Mouse (Mus musculus): ENCODE data around the gene Zfp385c. TPM values are rescaled to one million over a fixed set of nuclear protein-coding genes. Genes with fewer than 3 reads are reported as not detected.

The Zfp385c gene
- polyA plus RNA-seq, 1 experiment: not detected

GRCm38 (mm10) chr11:100721776-100722492, 29.7 kb upstream of the Zfp385c start:
- TF ChIP-seq GATA1 (IDR thresholded peaks at IDR 0.05; ENCODE audit: low read length): peak; percentile 46

DNA sequence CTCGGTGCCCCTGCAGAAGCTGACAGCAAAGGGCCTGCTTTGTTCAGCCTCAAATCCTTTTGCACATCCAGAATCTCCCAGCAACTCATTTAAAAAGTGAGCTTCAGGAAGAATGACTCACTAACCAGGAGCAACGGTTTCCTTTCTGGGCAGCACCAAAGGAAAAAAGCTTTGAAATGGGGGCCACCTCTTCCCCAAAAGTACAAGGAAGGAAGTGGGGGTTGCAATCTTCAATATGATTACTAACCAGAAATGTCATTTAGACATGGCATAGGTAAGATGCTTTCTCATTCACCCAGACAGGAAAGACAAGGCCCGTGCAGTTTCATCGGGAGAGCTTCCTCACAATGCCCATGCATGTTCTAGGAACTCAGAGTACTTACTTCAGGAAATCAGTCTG, 29.0 kb upstream of the Zfp385c start:
- TF ChIP-seq GATA1 (IDR thresholded peaks at IDR 0.05; ENCODE audit: low read length): no peak

DNA sequence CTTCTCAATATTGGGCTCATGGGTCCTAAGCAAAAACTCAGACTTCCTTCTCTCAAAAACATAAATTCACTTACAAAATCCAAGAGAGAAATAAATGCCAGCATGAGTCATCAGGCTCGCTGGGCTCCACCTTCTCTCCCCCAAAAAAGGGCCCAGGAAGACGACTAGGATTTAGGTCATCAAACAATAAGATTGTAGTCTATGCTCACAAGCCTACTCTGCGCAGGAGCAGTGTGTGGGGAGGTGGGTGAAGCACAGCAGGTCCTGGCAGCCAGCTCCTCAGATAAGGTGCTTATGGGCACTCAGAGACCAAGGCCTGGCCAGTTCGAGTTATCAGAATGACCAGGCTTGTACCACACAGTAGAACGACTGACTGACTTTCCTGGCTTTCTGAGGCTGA, 28.1 kb upstream of the Zfp385c start:
- no peak for TF ChIP-seq GATA1 (IDR thresholded peaks at IDR 0.05; ENCODE audit: low read length)

DNA sequence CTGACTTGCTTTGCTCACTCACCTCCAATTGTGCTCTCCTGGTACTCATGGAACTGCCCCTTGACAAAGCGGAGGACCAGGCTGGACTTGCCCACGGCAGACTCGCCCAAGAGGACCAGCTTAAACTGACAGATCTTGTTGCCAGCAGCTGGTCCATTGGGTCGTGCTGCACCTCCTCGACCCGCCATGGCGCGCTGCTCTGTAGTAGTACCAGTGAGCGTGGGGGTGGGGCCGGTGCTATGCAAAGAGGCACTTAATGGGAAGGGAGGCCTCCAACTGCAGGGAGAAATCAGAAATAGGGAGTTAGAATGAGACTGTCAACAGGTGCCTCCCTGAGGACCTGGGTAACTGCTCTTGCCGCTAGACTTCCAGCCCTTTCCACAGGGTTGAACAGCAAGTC, 27.6 kb upstream of the Zfp385c start:
- TF ChIP-seq GATA1 (IDR thresholded peaks at IDR 0.05; ENCODE audit: low read length): no peak

DNA sequence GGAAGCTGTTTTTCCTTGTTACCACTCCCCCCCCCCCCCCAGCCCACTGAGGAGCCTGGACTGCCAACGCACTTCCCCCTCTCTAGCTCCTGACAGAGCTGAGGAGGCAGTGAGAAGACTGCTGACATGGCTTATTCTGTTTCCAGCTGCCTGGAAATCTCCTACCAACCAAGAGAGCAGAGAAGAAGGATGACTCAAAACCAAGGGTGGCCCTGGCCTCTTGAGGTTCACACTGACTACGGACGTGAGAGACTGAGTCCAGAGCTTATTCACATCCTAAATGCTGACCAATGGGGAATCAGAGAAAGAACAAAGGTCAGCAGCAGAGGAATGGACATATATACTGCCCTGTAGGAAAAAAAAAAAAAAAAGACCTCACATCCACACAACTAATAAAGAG, 27.1 kb upstream of the Zfp385c start:
- no peak for TF ChIP-seq GATA1 (IDR thresholded peaks at IDR 0.05; ENCODE audit: low read length)

GRCm38 (mm10) chr11:100718866-100719265, 26.6 kb upstream of the Zfp385c start:
- TF ChIP-seq GATA1 (IDR thresholded peaks at IDR 0.05; ENCODE audit: low read length): no peak

DNA sequence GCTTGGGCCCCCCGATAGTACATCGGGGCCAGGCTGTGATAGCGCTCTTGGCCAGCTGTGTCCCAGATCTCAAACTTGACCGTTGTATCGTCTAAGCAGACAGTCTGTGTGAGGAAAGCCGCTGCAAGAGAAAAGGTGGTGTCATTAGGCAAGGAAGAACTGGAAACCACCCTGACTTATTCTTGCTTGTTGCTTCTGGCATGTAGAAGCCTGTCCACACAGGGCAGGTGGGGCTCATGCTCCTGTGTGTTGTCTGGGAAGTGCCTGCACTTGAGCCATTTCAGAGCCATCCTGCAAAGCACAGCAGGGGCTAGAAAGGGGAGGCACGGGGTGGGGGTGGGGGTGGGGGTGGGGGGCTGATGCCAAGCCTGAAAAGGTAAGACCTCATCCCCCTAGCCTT, 26.2 kb upstream of the Zfp385c start:
- no peak for TF ChIP-seq GATA1 (IDR thresholded peaks at IDR 0.05; ENCODE audit: low read length)

DNA sequence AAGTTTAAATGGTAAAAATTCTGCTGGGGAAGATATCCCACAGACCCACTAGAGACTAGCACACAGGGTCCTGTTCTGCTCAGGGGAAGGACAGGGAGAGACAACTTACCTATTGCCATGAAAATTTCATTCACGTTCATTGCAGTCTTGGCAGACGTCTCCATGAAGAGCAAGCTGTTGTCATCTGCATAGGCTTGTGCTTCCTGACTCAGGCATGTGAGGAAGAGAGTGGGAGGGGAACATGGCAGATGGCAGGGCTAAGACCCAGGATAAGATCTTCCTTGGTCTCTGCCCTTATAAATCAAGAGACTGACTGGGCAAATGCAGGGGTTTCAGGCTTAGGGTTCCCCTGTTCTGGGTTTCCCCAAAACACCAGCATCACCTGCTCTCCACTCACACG, 24.4 kb upstream of the Zfp385c start:
- no peak for TF ChIP-seq GATA1 (IDR thresholded peaks at IDR 0.05; ENCODE audit: low read length)

GRCm38 (mm10) chr11:100714948-100715347, 22.7 kb upstream of the Zfp385c start:
- no peak for TF ChIP-seq GATA1 (IDR thresholded peaks at IDR 0.05; ENCODE audit: low read length)

DNA sequence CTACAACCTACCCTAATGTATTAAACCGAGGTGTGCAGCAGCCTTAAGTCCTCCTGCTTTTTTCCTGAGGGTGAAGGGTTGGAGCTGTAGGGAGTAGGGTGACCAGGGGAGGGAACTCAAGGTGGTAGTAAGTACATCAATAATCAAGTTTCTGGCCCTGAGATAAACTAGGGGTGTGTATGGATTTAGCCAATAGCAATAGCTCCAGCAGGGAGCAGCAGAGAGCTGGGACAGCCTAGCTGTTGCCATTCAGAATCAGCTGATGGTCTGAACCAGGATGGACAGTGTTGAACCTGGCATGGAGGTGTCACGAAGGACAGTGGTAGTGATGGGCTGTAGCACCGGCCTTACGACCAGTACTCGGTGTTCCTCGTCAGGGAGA, 22.3 kb upstream of the Zfp385c start:
- TF ChIP-seq GATA1 (IDR thresholded peaks at IDR 0.05; ENCODE audit: low read length): no peak

DNA sequence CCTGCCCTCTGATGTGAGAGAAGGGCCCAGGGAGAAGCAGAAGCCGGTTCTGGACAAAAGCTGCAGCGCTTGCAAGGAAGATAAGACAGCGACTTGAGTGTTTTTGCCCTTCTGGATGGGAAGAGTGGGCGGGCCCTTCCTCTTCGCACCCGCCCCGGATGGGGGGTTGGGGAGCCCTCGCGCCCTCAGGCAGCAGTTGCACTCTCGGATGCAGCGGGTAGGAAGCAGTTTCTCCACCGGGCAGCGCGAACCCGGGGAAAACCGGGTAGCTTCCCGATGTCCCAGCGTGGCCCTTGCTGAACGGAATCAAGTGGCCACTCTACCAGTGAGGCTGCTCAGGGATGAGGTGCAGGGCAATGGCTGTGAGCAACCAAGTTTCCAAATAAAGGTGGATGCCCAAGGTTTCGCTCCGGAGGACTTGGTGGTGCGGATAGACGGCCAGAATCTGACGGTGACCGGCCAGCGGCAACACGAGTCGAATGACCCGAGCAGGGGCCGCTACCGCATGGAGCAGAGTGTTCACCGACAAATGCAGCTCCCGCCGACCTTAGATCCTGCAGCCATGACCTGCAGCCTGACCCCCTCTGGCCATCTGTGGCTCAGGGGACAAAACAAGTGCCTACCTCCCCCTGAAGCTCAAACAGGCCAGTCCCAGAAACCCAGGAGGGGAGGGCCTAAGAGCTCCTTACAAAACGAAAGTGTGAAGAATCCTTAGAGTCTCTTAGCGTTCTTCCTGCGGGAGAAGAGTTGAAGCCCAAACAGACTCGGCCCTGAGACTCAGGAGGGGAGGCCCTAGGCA, 21.7 kb upstream of the Zfp385c start, which contains the start of gene Hspb9:
TSS of gene Hspb9 (plus strand) at position 116 of the 799 bp plus-strand sequence.
- no peak for TF ChIP-seq GATA1 (IDR thresholded peaks at IDR 0.05; ENCODE audit: low read length)

DNA sequence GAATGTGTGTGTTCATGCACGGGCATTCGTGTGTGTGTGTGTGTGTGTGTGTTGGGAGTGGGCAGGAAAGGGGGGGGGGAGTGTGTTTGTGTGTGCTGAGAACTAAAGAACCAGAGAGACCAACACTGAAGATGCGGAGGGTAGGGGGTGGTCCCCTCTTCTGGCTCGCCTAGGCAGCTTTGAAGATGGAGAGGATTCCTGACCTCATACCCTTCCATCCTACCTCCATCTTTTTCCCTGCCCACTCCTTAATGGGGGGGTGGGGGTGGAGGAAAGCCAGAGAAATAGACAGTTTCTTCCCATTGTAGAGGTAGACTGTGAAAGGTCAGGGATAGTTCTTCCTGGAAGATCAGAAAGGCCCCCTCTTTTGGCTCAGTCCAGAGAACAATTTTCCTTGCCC, 20.9 kb upstream of the Zfp385c start:
- TF ChIP-seq GATA1 (IDR thresholded peaks at IDR 0.05; ENCODE audit: low read length): no peak

DNA sequence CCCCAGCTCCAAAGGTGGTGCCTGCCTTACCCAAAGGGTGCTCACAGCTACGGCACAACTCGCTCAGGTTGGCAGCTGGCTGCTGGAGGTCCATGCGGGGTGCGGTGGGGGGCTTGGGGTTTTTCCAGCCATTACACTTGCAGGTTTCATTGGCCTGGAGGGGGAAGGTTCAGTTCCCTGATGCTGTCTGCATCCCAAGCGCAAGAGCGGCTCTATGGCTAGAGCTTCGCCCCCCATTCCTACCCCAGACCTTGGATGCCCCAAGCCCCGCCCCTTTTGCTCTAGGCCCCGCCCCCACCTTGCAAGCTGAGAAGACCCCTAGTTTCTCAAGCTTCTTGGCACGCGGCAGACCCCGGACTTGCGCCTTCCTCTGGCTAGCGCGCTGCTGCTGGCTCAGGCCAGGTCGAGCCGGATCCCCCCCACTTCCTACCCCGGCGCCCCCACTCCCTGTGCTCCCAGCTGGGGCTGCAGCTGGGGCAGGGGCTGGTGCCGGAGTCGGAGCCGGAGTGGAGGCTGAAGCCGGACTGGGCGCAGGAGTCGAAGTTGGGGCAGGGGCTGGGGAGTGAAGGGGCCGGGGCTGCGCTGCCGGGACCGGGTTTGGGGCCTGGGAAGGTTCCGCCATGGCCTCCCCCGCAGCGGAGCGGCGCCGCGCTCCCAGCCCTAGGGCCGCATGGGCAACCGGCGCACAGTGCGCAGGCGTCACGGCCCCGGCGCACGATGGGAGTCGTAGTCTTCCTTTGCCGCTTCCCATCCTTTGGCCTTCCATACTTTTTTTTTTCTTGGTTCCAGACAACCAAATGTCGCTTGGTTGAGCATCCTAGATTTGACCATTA, 19.7 kb upstream of the Zfp385c start, which contains the start of gene Kat2a:
TSS of gene Kat2a (minus strand) at position 683 of the 833 bp plus-strand sequence.
- TF ChIP-seq GATA1 (IDR thresholded peaks at IDR 0.05; ENCODE audit: low read length): no peak

GRCm38 (mm10) chr11:100710977-100711376, 18.7 kb upstream of the Zfp385c start:
- no peak for TF ChIP-seq GATA1 (IDR thresholded peaks at IDR 0.05; ENCODE audit: low read length)

- no peak for TF ChIP-seq GATA1 (IDR thresholded peaks at IDR 0.05; ENCODE audit: low read length)
These were observed 18.3 kb upstream of the Zfp385c start for GRCm38 (mm10) chr11:100710528-100710927.

Measured in G1E-ER4 (cell line).